Comparison of ENCODE assay signal across 8 mouse cellular contexts in genomic region chr5:68252671-68253070, GRCm38 (mm10).
DNase-seq lines count a peak whose midpoint lies in the region; ATAC-seq lines count a peak whose summit lies in the region.

No protein-coding gene starts in this region.

- ATAC-seq in kidney, embryonic 15.5 days (replicated peaks; ENCODE audit: low FRiP score) = 0 out of 2 replicates have a peak, but pooled peaks have one; percentile 40
- peak; percentile 61; the same call in 1 of the 2 replicates for ATAC-seq in limb, embryonic 13.5 days (ENCODE audit: low FRiP score, low read depth)
- ATAC-seq in neural tube, embryonic 15.5 days (ENCODE audit: low FRiP score) = peak; percentile 74; the same call in 1 of the 2 replicates
- ATAC-seq in activated CD4-positive, CD25-positive, alpha-beta regulatory T cell, adult 4 months = no peak

- H3K4me2 ChIP-seq in kidney, embryonic 15.5 days = 0 out of 2 replicates have a peak overlapping the region, but pooled peaks have one; percentile 9
- peak overlapping the region; percentile 40 for H3K4me2 ChIP-seq in limb, embryonic 13.5 days (replicated peaks)
- no peak overlapping the region for H3K4me2 ChIP-seq in neural tube, embryonic 15.5 days

- H3K9me3 ChIP-seq in kidney, embryonic 15.5 days (replicated peaks) = no peaks in the 10 kb centered on the region
- no peaks in the 10 kb centered on the region for H3K9me3 ChIP-seq in limb, embryonic 13.5 days
- H3K9me3 ChIP-seq in neural tube, embryonic 15.5 days (replicated peaks) = no peaks in the 10 kb centered on the region

- DNase-seq in 3134 (ENCODE audit: extremely low read depth, insufficient read length, low spot score) (peak; percentile 1), MEL-GATA-1-ER (ENCODE audit: extremely low read depth, low read depth) (peak; percentile 14)
- DNase-seq in cerebellum, adult 9-11 months = peak; percentile 79
- DNase-seq in frontal cortex, postnatal 10 days (ENCODE audit: low spot score in 2 of 2) = peak; percentile 8 to 58

- no peak overlapping the region for H3K9ac ChIP-seq in kidney, embryonic 15.5 days
- no peak overlapping the region for H3K9ac ChIP-seq in limb, embryonic 13.5 days
- no peak overlapping the region for H3K9ac ChIP-seq in neural tube, embryonic 15.5 days (replicated peaks)

- no peaks in the 10 kb centered on the region for H3K4me1 ChIP-seq in kidney, embryonic 15.5 days
- H3K4me1 ChIP-seq in limb, embryonic 13.5 days = no peaks in the 10 kb centered on the region
- no peaks in the 10 kb centered on the region for H3K4me1 ChIP-seq in neural tube, embryonic 15.5 days

- no peak overlapping the region for H3K4me3 ChIP-seq in kidney, embryonic 15.5 days (replicated peaks)
- peak overlapping the region; percentile 22; the same call in 1 of the 2 replicates for H3K4me3 ChIP-seq in limb, embryonic 13.5 days
- H3K4me3 ChIP-seq in neural tube, embryonic 15.5 days (replicated peaks) = no peak overlapping the region

- no peaks in the 10 kb centered on the region for H3K36me3 ChIP-seq in kidney, embryonic 15.5 days
- H3K36me3 ChIP-seq in limb, embryonic 13.5 days = no peaks in the 10 kb centered on the region
- no peaks in the 10 kb centered on the region for H3K36me3 ChIP-seq in neural tube, embryonic 15.5 days

- WGBS in kidney, embryonic 15.5 days = 14% methylated on average over 8 of the region's 8 CpGs
- WGBS in limb, embryonic 13.5 days = 13% methylated on average over 8 of the region's 8 CpGs
- WGBS in neural tube, embryonic 15.5 days = 14% methylated on average over 8 of the region's 8 CpGs

- H3K27ac ChIP-seq in kidney, embryonic 15.5 days = no peak overlapping the region
- H3K27ac ChIP-seq in limb, embryonic 13.5 days = no peak overlapping the region
- no peak overlapping the region for H3K27ac ChIP-seq in neural tube, embryonic 15.5 days (replicated peaks)

- no peaks in the 10 kb centered on the region for H3K27me3 ChIP-seq in kidney, embryonic 15.5 days
- H3K27me3 ChIP-seq in limb, embryonic 13.5 days = no peaks in the 10 kb centered on the region
- no peaks in the 10 kb centered on the region for H3K27me3 ChIP-seq in neural tube, embryonic 15.5 days (replicated peaks)

Comparison
In these comparisons a context has a peak if more than half of its experiments do, and no peak if none do; other contexts are left out.
1. DNase-seq: peak in every context shown above with its lines; median percentile 79 in cerebellum, adult 9-11 months; 33 in frontal cortex, postnatal 10 days; 14 in MEL-GATA-1-ER; 1 in 3134.